ENCODE assay signal across 8 mouse cellular contexts in the genomic region with DNA sequence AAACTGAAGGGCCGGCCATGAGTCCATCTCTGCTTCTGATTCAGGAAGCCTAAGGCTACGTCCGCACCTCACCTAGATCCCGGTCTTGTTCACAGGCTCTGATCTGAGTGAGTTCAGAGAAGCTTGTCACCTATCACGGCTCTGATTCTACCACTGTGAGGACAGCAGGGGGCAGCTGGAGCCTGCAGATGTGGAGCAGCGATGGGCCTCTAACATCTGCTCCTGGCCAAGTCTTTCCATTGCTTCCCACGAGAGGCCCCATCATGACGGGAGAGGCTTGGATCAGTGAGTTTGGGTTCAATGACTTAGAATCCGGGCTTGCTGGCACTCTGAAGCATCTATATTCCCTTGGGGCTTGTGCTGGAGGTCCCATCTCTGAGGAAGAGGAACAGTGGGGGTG. TPM values are rescaled to one million over a fixed set of nuclear protein-coding genes. Genes with fewer than 3 reads are reported as not detected.
DNase-seq lines count a peak whose midpoint lies in the region; ATAC-seq and TF ChIP-seq lines count a peak whose summit lies in the region.

No protein-coding gene starts in this region.

- H3K9me3 ChIP-seq in heart, embryonic 10.5 days, result no peaks in the 10 kb centered on the region

- H3K27ac ChIP-seq in heart, embryonic 10.5 days, result peak overlapping the region; percentile 31

- WGBS in heart, embryonic 10.5 days, result 49% methylated on average over 9 of the region's 9 CpGs

- H3K4me1 ChIP-seq in heart, embryonic 10.5 days, result peaks cover 36% of the 10 kb centered on the region

- H3K4me3 ChIP-seq in heart, embryonic 10.5 days, result no peak overlapping the region

- peak; percentile 43 to 55 for DNase-seq in left cerebral cortex, postnatal 14 days (ENCODE audit: low spot score in 2 of 2)
- no peak for DNase-seq in left cerebral cortex, adult 8-10 months (ENCODE audit: low spot score in 2 of 2)
- peak; percentile 46 for DNase-seq in brain, embryonic 14.5 days (ENCODE audit: low read depth)
- peak; percentile 87 for DNase-seq in heart, embryonic 10.5 days (ENCODE audit: low spot score)
- peak; percentile 65 to 79 for DNase-seq in kidney, postnatal 36 days
- DNase-seq in layer of hippocampus, postnatal 14 days (ENCODE audit: low spot score in 2 of 2), result no peak
- DNase-seq in left cerebral cortex, adult 9 months (ENCODE audit: low spot score in 2 of 2), result no peak

- no peak for TF ChIP-seq POLR2A in brain, embryonic 14.5 days (IDR thresholded peaks at IDR 0.05; ENCODE audit: borderline replicate concordance, extremely low read depth, insufficient read depth, insufficient read length, poor library complexity, severe bottlenecking)

- peak; percentile 47; the same call in 1 of the 2 replicates for TF ChIP-seq CTCF in brain, embryonic 14.5 days (IDR thresholded peaks at IDR 0.05; ENCODE audit: borderline replicate concordance, extremely low read depth, insufficient read depth, insufficient read length)

- no peaks in the 10 kb centered on the region for H3K36me3 ChIP-seq in heart, embryonic 10.5 days

- H3K27me3 ChIP-seq in heart, embryonic 10.5 days (ENCODE audit: insufficient read depth, poor library complexity, severe bottlenecking), result peaks cover 28% of the 10 kb centered on the region

- ATAC-seq in megakaryocyte-erythroid progenitor cell, adult 5-6 weeks (replicated peaks; ENCODE audit: low FRiP score, low TSS enrichment, poor library complexity, severe bottlenecking), result peak; percentile 50

- intact Hi-C loops in left cerebral cortex, postnatal 14 days (cut with DNase I), result loop anchor here (2.0 kb wide), 1 partner anchor 35 kb away; no protein-coding TSS in a partner anchor

RNA-seq across cellular contexts. Expression of a gene that starts 33.5 kb away (rescaled TPM):
- total RNA-seq in left cerebral cortex, postnatal 14 days (2021), result 100 to 1,000 TPM; 114 to 130 TPM
- 10 to 100 TPM; 57.0 to 73.5 (median 61.5) TPM for total RNA-seq in left cerebral cortex, adult 8-10 months (2022)
- polyA plus RNA-seq in brain, embryonic 14.5 days (2012; rRNA removed), result 98.8 and 113 TPM in 2 replicates
- polyA plus RNA-seq in heart, embryonic 10.5 days (2016; fragmentation: Nextera tagmentation; extraction: Ambion mirVana), result 18.7 and 20.9 TPM in 2 replicates
- total RNA-seq in megakaryocyte-erythroid progenitor cell, adult 5-6 weeks (2014; fragmentation: Nextera tagmentation), result 78.1 and 90.0 TPM in 2 replicates
- 23.6 and 43.1 TPM in 2 replicates for total RNA-seq in megakaryocyte-erythroid progenitor cell, adult 5-6 weeks (2017)
- 100 to 1,000 TPM; 133 to 140 TPM for total RNA-seq in layer of hippocampus, postnatal 14 days (2021)

RNA-seq across cellular contexts. Expression of a gene that starts 44.7 kb away (rescaled TPM):
- 10 to 100 TPM; 26.0 to 27.1 TPM for total RNA-seq in left cerebral cortex, postnatal 14 days (2021)
- 10 to 100 TPM; 28.9 to 35.0 (median 32.2) TPM for total RNA-seq in left cerebral cortex, adult 8-10 months (2022)
- polyA plus RNA-seq in brain, embryonic 14.5 days (2012; rRNA removed), result 41.8 and 45.2 TPM in 2 replicates
- polyA plus RNA-seq in heart, embryonic 10.5 days (2016; fragmentation: Nextera tagmentation; extraction: Ambion mirVana), result 44.3 and 54.4 TPM in 2 replicates
- total RNA-seq in megakaryocyte-erythroid progenitor cell, adult 5-6 weeks (2014; fragmentation: Nextera tagmentation), result 45.6 and 50.3 TPM in 2 replicates
- total RNA-seq in megakaryocyte-erythroid progenitor cell, adult 5-6 weeks (2017), result 36.1 and 42.6 TPM in 2 replicates
- 10 to 100 TPM; 28.0 to 30.7 TPM for total RNA-seq in layer of hippocampus, postnatal 14 days (2021)

Comparison
In these comparisons a context has a peak if more than half of its experiments do, and no peak if none do; other contexts are left out.
1. DNase-seq: peak in left cerebral cortex, postnatal 14 days (2 of 2), brain, embryonic 14.5 days (single experiment), heart, embryonic 10.5 days (single experiment) and kidney, postnatal 36 days (2 of 2); none in left cerebral cortex, adult 8-10 months (0 of 2), layer of hippocampus, postnatal 14 days (0 of 2) and left cerebral cortex, adult 9 months (0 of 2).